Mouse (Mus musculus): Measurements from ENCODE around the gene Parva. TPM values are rescaled to one million over a fixed set of nuclear protein-coding genes. Genes with fewer than 3 reads are reported as not detected.

Gene Parva
- total RNA-seq (2023; ENCODE audit: inconsistent age), result 0.35 to 1.3 TPM (median 0.45 TPM) in 3 of 4 replicates, not detected in the other

GRCm38 (mm10) chr7:112427357-112428157 lies at the start of gene Parva:
Gene Parva, plus strand, starts transcription at chr7:112427505.

Other genes starting within 250 kb of the Parva start
- 0.12 to 0.45 TPM (median 0.16 TPM) in 3 of 4 replicates, not detected in the other for gene Mical2, start 201.6 kb upstream of the Parva start, total RNA-seq (2023; ENCODE audit: inconsistent age)

Data from B cell, adult (primary cell).